In genomic region chr13:38623296-38623695, GRCm38 (mm10) we compare ENCODE assay signal across 17 mouse cellular contexts.
"Had no signal": no experiment of that assay in that cellular context is flagged by ENCODE, and none has a peak within 500 bp of the region (broad histone marks: within the 10 kb centered on the region; RNA-seq: fewer than 3 reads in every experiment).

No protein-coding gene starts in this region.

- DNase-seq: kidney, adult 2 months; kidney, postnatal 25 days; layer of hippocampus, adult 9-11 months; left cerebral cortex, postnatal 4 days; lung, adult 2 months; lung, postnatal 14 days; lung, postnatal 4 days; midbrain, embryonic 14.5 days; thymus, adult 2 months; thymus, postnatal 14 days had no signal

- H3K4me2 ChIP-seq: limb, embryonic 12.5 days; limb, embryonic 15.5 days; midbrain, embryonic 11.5 days had no signal

- H3K4me3 ChIP-seq: layer of hippocampus, adult 2 months; left cerebral cortex, adult 2 months; limb, embryonic 12.5 days; limb, embryonic 15.5 days had no signal

- H3K27me3 ChIP-seq: limb, embryonic 12.5 days; limb, embryonic 15.5 days had no signal

- H3K9ac ChIP-seq: limb, embryonic 12.5 days; limb, embryonic 15.5 days had no signal

- H3K27ac ChIP-seq: kidney, postnatal 0 days; layer of hippocampus, adult 2 months; left cerebral cortex, adult 2 months; limb, embryonic 12.5 days; limb, embryonic 15.5 days had no signal

- H3K9me3 ChIP-seq: limb, embryonic 12.5 days; limb, embryonic 15.5 days had no signal

- ATAC-seq: intestine, embryonic 16.5 days had no signal

- H3K4me1 ChIP-seq: limb, embryonic 12.5 days had no signal
